Mouse (Mus musculus): ENCODE measurements around the gene P4htm.

Gene P4htm

GRCm38 (mm10) chr9:108577934-108578544 is 19.4 kb downstream of the P4htm start:
- DNase-seq (ENCODE audit: low spot score in 2 of 2): peak; percentile 52 to 74

GRCm38 (mm10) chr9:108577025-108577424 is 20.4 kb downstream of the P4htm start:
- no peak for DNase-seq (ENCODE audit: low spot score in 2 of 2)

GRCm38 (mm10) chr9:108575321-108576297 is 21.9 kb downstream of the P4htm start:
- no peak for DNase-seq (ENCODE audit: low spot score in 2 of 2)

- no peak for DNase-seq (ENCODE audit: low spot score in 2 of 2)
Measured at GRCm38 (mm10) chr9:108574921-108575320, 22.5 kb downstream of the P4htm start.

- peak; percentile 58 to 79 for DNase-seq (ENCODE audit: low spot score in 2 of 2)
Measured at GRCm38 (mm10) chr9:108573774-108574690, 23.4 kb downstream of the P4htm start.

- DNase-seq (ENCODE audit: low spot score in 2 of 2): no peak
Measured at GRCm38 (mm10) chr9:108572321-108572720, 25.1 kb downstream of the P4htm start.

GRCm38 (mm10) chr9:108571401-108571973 is 26.0 kb downstream of the P4htm start:
- no peak for DNase-seq (ENCODE audit: low spot score in 2 of 2)

- peak; percentile 62 to 86 for DNase-seq (ENCODE audit: low spot score in 2 of 2)
Measured at GRCm38 (mm10) chr9:108570207-108570896, 27.1 kb downstream of the P4htm start.

GRCm38 (mm10) chr9:108569381-108570206 is 27.9 kb downstream of the P4htm start, which contains the start of gene Dalrd3:
Gene Dalrd3, plus strand, starts transcription at chr9:108569886.
- DNase-seq (ENCODE audit: low spot score in 2 of 2): peak; percentile 86 to 90

GRCm38 (mm10) chr9:108568511-108568921 is 29.0 kb downstream of the P4htm start:
- DNase-seq (ENCODE audit: low spot score in 2 of 2): no peak

GRCm38 (mm10) chr9:108567931-108568419 is 29.5 kb downstream of the P4htm start:
- DNase-seq (ENCODE audit: low spot score in 2 of 2): no peak

GRCm38 (mm10) chr9:108566815-108567776 is 30.4 kb downstream of the P4htm start, which contains the start of gene Ndufaf3:
Gene Ndufaf3, minus strand, starts transcription at chr9:108567434.
- peak; percentile 91 to 95 for DNase-seq (ENCODE audit: low spot score in 2 of 2)

GRCm38 (mm10) chr9:108565881-108566814 is 31.3 kb downstream of the P4htm start:
- DNase-seq (ENCODE audit: low spot score in 2 of 2): no peak

GRCm38 (mm10) chr9:108564131-108564530 is 33.3 kb downstream of the P4htm start:
- DNase-seq (ENCODE audit: low spot score in 2 of 2): no peak

GRCm38 (mm10) chr9:108563671-108564070 is 33.8 kb downstream of the P4htm start:
- DNase-seq (ENCODE audit: low spot score in 2 of 2): no peak

- DNase-seq (ENCODE audit: low spot score in 2 of 2): peak; percentile 93
Measured at GRCm38 (mm10) chr9:108560227-108560841, 37.1 kb downstream of the P4htm start, which contains the start of gene Impdh2. Gene Impdh2, plus strand, starts transcription at chr9:108560286.

GRCm38 (mm10) chr9:108559169-108559568 is 38.3 kb downstream of the P4htm start:
- DNase-seq (ENCODE audit: low spot score in 2 of 2): no peak
